Mouse (Mus musculus) small intestine, adult 2 months (tissue): ENCODE data around the gene Kncn.

Experiments used
- CTCF ChIP-seq: fragments of 200-500 bp; IDR thresholded peaks from 2 replicates; pipeline ENCODE4 v1.5.1; 2012; ENCODE audit warnings: low read depth, mild to moderate bottlenecking, control low read depth, inconsistent platforms, low read length, moderate library complexity, mixed read lengths; ENCODE audit not compliant: insufficient replicate concordance, insufficient read length; ENCODE audit errors: extremely low read depth
- POLR2A ChIP-seq: fragments of 200-500 bp; IDR thresholded peaks from 2 replicates; pipeline ENCODE4 v1.6.1; 2012; ENCODE audit warnings: low read depth, mild to moderate bottlenecking, control low read depth, inconsistent platforms, low read length, moderate library complexity

DNA sequence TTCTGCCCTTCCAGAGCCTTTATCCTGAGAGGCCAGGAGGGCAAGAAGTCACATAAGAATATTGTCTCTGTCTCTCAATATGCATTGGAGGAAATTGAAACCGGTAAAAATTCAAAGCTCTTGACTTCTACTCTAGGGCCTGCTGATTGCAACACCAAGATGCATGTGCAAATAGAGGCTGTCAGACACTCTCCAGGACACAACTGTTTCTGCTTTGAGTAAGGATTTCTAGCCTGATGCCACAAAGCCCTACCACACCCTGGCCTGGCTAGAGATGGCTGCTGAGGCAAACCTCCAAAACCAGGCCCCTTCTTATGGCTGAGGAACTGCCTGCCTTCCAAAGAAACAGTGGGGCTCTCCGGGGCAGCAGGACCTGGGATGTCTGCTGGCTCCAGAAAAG lies 48.6 kb upstream of the Kncn start:
- no peak for TF ChIP-seq POLR2A
- TF ChIP-seq CTCF: no peak
